Mouse (Mus musculus) adrenal gland, postnatal 4 days (tissue): ENCODE measurements around the gene Cyp24a1. TPM values are rescaled to one million over a fixed set of nuclear protein-coding genes. Genes with fewer than 3 reads are reported as not detected.

Experiments used
- DNase-seq, 2 experiments: peaks; one replicate each; pipeline ENCODE4 v3.0.0; 2021 to 2022; ENCODE audit warnings: low spot score in 2 of 2, mixed read lengths in 2 of 2
- long read RNA-seq, 2 experiments: library from polyadenylated mRNA; stranded (forward); transcript quantifications; one replicate each; pipeline ENCODE4 v2.0.0; 2021
- total RNA-seq, 2 experiments: library from RNA; stranded (reverse); gene quantifications; 2 replicates each; pipeline ENCODE4 v1.2.3; 2021

The Cyp24a1 gene
- total RNA-seq, result 1 to 10 TPM in 1 of 2 experiments, not detected in 1; 3.0 TPM
- long read RNA-seq, experiment 1, result 0 reads
- long read RNA-seq, experiment 2, result 0 reads

GRCm38 (mm10) chr2:170497091-170497566 is at the start of gene Cyp24a1:
Gene Cyp24a1 (minus strand): TSS chr2:170497145.
- peak; percentile 22 to 33 for DNase-seq

GRCm38 (mm10) chr2:170545745-170546144 is 48.8 kb upstream of the Cyp24a1 start:
- DNase-seq, result no peak

DNA sequence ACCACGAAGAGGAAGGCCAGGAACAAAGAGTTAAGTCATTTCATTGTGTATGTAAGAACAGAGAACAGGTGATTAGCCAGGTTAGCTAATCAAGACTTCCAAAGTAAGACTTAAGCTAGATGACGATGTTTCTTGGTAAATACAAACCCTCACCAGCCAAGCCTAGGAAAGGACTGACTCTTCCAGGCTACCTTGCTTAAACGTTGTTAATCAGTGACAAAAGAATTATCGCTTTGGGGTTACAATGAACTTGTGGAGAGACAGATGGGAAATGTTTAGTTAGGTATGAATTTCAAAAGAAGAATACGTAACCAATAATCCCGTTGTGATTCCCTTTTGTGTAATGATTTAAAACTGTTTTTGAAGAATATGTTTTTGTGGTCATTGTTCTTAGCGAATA is 48.0 kb upstream of the Cyp24a1 start:
- no peak for DNase-seq

- no peak for DNase-seq
Measured at GRCm38 (mm10) chr2:170544159-170544558, 47.2 kb upstream of the Cyp24a1 start.

DNA sequence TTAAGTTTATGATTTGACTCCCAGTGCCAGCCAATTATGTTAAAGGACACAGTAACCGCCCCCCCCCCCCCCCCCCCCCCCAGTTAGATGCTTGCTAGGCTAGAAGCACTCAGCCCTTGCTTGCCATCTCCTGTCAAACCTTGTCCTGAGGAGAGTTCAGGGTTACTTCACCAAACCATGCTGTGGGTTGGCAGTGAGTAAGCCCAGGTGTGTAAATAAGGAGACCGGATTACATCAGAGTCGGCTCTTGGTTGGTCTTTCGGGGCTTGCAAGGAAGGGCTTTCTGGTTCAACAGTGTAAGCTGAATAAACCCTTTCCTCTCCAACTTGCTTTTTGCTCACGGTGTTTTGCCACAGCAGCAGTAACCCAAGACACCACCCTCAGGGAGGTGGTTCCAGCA is 46.7 kb upstream of the Cyp24a1 start:
- no peak for DNase-seq

DNA sequence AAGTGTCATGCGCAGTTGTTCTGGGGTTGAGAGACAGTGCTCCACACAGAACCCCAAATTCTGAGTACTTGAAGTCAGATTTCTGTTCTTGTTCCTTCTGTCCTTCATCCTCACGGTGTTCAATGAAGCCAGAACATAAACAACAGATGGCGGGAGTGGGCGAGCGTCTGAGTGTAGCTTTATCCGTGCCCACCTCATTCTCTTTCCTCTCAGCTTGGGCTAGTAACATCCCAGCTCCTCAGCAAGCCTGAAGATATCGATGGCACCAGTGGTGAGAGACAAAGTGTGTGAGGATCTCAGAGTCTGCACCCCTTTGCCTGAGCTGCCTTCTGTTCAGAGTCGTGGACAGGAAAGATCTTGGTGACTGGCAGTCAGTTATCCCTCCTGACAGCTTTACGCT is 42.3 kb upstream of the Cyp24a1 start:
- no peak for DNase-seq

DNA sequence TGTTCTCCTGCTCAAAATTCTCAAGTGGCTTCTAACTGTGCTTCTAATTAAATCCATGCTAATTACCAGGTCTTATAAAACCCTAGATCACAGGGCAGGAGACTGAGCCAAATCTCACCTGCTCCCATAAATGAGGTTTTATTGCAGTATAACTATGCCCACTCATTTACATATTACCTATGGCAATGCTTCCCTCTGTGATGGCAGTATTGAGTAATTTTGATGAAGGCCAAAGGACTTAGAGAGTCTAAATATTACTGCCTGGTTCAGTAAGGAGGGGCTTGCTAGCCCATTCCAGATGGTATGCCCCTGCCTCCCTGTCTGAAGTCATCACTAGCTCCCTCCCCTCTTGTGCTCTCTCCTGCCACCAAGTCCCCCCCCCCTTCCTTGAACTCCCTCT is 38.9 kb upstream of the Cyp24a1 start:
- no peak for DNase-seq

- no peak for DNase-seq
Measured at GRCm38 (mm10) chr2:170534803-170535174, 37.8 kb upstream of the Cyp24a1 start.

- no peak for DNase-seq
Measured at GRCm38 (mm10) chr2:170534116-170534802, 37.3 kb upstream of the Cyp24a1 start.

GRCm38 (mm10) chr2:170530256-170530655 is 33.3 kb upstream of the Cyp24a1 start:
- DNase-seq, result no peak

- DNase-seq, result no peak
Measured at GRCm38 (mm10) chr2:170529766-170530165, 32.8 kb upstream of the Cyp24a1 start.

DNA sequence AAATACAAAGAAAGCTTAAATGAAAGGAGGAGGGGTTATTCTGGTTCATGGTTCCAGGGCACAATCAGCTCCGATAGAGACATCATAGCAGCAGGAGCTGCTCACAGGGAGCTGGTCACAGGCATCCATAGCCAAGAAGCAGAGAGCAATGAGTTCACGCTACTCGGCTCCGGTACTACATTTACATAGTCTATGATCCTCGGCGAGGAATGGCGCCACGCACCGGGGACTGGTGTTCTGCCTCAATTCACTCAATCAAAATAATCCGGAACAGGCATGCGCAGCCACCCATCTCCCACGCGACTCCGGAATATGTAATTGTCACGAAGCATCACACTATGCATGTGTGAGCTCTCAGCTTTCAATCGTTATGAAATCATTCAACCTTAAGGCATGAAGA is 31.1 kb upstream of the Cyp24a1 start:
- no peak for DNase-seq

DNA sequence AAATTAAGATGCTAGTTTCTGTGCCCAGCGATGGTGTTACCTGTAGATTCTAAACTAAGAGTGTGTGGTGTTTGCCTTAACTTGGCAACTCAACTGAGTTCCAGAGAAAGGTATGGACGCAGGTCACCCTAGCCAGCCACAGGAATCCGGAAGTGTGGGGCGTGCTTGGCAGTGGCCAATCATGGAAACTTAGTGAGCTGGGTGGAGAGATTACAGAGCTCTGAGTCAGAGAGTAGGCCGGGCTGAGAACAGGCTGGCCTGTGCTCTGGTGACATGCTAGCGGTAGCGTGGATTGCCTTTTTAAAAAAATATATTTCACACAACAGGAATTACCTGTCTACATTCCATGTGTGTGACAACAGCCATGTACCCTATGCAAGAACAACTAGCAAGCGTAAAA is 29.6 kb upstream of the Cyp24a1 start:
- DNase-seq, result no peak

GRCm38 (mm10) chr2:170520321-170520971 is 23.5 kb upstream of the Cyp24a1 start:
- peak in 1 of 2 experiments; percentile 30 for DNase-seq

DNA sequence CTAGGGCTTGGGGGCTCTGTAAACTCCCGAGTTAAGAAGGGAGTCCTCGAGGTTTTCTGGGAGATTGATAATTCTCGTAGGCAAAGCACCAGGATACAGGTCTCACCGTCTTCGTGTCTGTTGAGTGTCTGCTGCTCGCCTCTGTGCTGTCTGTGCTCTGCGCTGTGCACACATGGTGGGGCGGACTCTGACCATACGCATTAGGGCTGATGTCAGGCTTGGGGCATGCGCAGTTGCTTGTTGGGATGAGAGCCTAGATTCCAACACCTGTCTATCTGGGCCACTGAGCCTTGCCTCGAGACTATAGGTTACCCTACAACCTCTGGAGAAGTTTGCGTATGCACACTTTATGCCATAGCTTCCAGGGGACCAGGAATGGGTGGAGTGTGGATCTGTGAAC is 16.8 kb upstream of the Cyp24a1 start:
- no peak for DNase-seq

- peak; percentile 81 to 83 for DNase-seq
Measured at GRCm38 (mm10) chr2:170511073-170511891, 14.3 kb upstream of the Cyp24a1 start.

GRCm38 (mm10) chr2:170508821-170509220 is 11.9 kb upstream of the Cyp24a1 start:
- DNase-seq, result peak; percentile 68 to 83

- DNase-seq, result peak; percentile 39 to 54
Measured at GRCm38 (mm10) chr2:170507734-170508133, 10.8 kb upstream of the Cyp24a1 start.

DNA sequence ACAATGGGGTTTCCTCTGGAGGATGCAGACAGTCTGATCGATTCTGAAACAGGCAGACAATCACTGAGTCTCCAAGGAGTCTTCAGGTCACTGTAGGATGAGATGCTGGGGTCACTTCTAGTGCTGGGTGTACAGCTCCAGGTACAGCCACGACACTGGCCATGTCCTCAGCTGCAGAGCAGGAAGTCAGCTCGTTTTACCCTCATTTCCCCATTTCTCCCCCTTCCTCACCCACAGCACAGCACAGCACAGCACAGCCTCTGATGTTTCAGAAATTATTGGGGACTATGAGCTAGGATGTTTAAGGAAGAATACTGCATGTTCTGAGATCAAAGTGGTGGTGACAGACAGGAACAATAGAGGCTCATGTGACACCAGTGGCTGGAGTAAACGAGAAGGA is 7.0 kb upstream of the Cyp24a1 start:
- no peak for DNase-seq

DNA sequence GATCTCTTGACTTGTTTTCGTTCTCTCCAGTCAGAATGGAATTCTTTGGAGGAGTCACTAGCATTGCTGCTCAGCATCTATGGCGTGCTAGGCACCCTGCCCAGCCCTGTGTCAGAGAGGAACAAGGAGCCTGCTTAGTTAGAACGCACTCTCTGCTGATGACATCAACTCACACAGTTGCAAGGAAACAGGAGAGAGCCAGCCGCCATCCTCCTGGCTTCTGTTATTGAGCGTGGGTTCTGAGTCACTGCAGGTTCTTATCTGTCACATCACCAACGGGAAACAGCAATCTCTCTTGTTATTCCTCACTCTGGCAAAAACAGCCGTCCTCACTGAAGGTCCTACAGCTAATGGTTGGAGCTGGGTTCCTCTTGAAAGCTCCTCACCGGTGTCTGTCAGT is 6.4 kb upstream of the Cyp24a1 start:
- DNase-seq, result no peak

DNA sequence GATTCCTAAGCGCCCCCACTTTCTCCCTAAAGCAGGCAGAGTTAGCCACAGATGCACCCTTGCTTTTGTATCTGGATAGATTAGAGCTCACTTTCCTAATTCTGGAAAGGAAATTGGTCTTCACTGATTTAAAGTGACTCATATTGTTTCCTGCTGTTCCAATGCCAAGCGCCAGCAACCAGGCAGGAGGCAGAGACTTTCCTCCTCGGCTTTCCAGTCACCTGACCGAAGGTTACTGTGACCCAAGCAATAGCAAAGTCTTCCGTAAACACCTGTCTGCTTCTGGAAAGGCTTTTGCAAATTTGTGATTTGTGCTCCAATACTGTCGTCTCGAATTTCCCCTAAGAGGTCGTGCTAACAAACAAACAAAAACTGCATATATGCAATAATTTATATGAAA is 1.1 kb upstream of the Cyp24a1 start:
- no peak for DNase-seq
